Mouse (Mus musculus) heart, embryonic 11.5 days (tissue): ENCODE results near the gene Dpf2. TPM values are rescaled to one million over a fixed set of nuclear protein-coding genes. Genes with fewer than 3 reads are reported as not detected.

Experiments
- ATAC-seq: fragments of 200-750 bp; cut with Nextera tagmentation; replicated peaks from 2 replicates; pipeline ENCODE4 v1.8.0; 2017; ENCODE audit warnings: moderate library complexity; ENCODE audit not compliant: insufficient number of reproducible peaks, low FRiP score, low TSS enrichment
- H3K27ac ChIP-seq: fragments of 300-500 bp; sonication (generic); 2 replicates; pipeline ENCODE4 v1.5.1; 2014; ENCODE audit warnings: mild to moderate bottlenecking, low read depth, low read length
- H3K27me3 ChIP-seq: fragments of 300-500 bp; sonication (generic); 2 replicates; pipeline ENCODE4 v1.6.1; 2014; ENCODE audit warnings: mild to moderate bottlenecking, low read length, mixed read lengths; ENCODE audit not compliant: control insufficient read depth, insufficient read depth
- H3K36me3 ChIP-seq: fragments of 300-500 bp; sonication (generic); 2 replicates; pipeline ENCODE4 v1.6.1; 2014; ENCODE audit warnings: mild to moderate bottlenecking, low read length, moderate library complexity, mixed read lengths; ENCODE audit not compliant: control insufficient read depth, insufficient read depth
- H3K4me1 ChIP-seq: fragments of 300-500 bp; sonication (generic); 2 replicates; pipeline ENCODE4 v1.6.1; 2014; ENCODE audit warnings: low read length; ENCODE audit not compliant: control insufficient read depth, insufficient read depth
- H3K4me2 ChIP-seq: fragments of 300-500 bp; sonication (generic); 2 replicates; pipeline ENCODE4 v1.6.1; 2014; ENCODE audit warnings: mild to moderate bottlenecking, moderate library complexity
- H3K4me3 ChIP-seq: fragments of 300-500 bp; sonication (generic); 2 replicates; pipeline ENCODE4 v1.5.1; 2014; ENCODE audit warnings: low read depth, low read length
- H3K9ac ChIP-seq: fragments of 300-500 bp; sonication (generic); 2 replicates; pipeline ENCODE4 v1.6.1; 2014; ENCODE audit warnings: mild to moderate bottlenecking, low read depth, low read length, moderate library complexity
- H3K9me3 ChIP-seq: fragments of 300-500 bp; sonication (generic); replicated peaks from 2 replicates; pipeline ENCODE4 v1.6.1; 2016; ENCODE audit warnings: low read length; ENCODE audit not compliant: control insufficient read depth
- WGBS: fragments of 180-500 bp; shearing (Covaris S2); extraction: QIAGEN DNeasy Blood & Tissue Kit; methylation state at CpG from one replicate; pipeline ENCODE4 v1.1.7; 2014; ENCODE audit not compliant: insufficient replicate concordance; 5-methylcytosine and 5-hydroxymethylcytosine counted together
- polyA plus RNA-seq: library from polyadenylated mRNA; unstranded; fragments of >200 nt; fragmentation: Nextera tagmentation; extraction: Ambion mirVana; gene quantifications from 2 replicates; pipeline ENCODE4 v1.2.1, GENCODE M21; 2014

Dpf2 gene
- polyA plus RNA-seq, 1 experiment from 2014 or later: 105 TPM

- H3K4me3 ChIP-seq: peak overlapping the region; percentile 17
- no peaks in the 10 kb centered on the region for H3K27me3 ChIP-seq
- H3K9me3 ChIP-seq: no peaks in the 10 kb centered on the region
- peak overlapping the region; percentile 43 for H3K9ac ChIP-seq
- 38% methylated on average over 15 of the region's 15 CpGs for WGBS
- no peak for ATAC-seq
- H3K4me2 ChIP-seq: peak overlapping the region; percentile 45
- H3K27ac ChIP-seq: peak overlapping the region; percentile 30; the same call in 1 of the 2 replicates
- H3K4me1 ChIP-seq: peaks cover 18% of the 10 kb centered on the region
- H3K36me3 ChIP-seq: peaks cover 9% of the 10 kb centered on the region
Observed at GRCm38 (mm10) chr19:5922119-5922942, 9.5 kb upstream of the Dpf2 start.

- H3K4me1 ChIP-seq: peaks cover 18% of the 10 kb centered on the region
- H3K4me3 ChIP-seq: peak overlapping the region; percentile 17
- WGBS: 14% methylated on average over 9 of the region's 9 CpGs
- no peaks in the 10 kb centered on the region for H3K27me3 ChIP-seq
- ATAC-seq: no peak
- H3K27ac ChIP-seq: no peak overlapping the region
- no peaks in the 10 kb centered on the region for H3K9me3 ChIP-seq
- H3K9ac ChIP-seq: peak overlapping the region; percentile 1; the same call in 1 of the 2 replicates
- peak overlapping the region; percentile 45 for H3K4me2 ChIP-seq
- peaks cover 11% of the 10 kb centered on the region for H3K36me3 ChIP-seq
Observed at GRCm38 (mm10) chr19:5921715-5922114, 8.9 kb upstream of the Dpf2 start.

- peaks cover 18% of the 10 kb centered on the region for H3K4me1 ChIP-seq
- peak overlapping the region; percentile 99 for H3K9ac ChIP-seq
- peaks cover 3% of the 10 kb centered on the region; the same call in 1 of the 2 replicates for H3K36me3 ChIP-seq
- under 1% methylated on average over 59 of the region's 59 CpGs for WGBS
- peak overlapping the region; percentile 99 for H3K4me3 ChIP-seq
- H3K27me3 ChIP-seq: no peaks in the 10 kb centered on the region
- H3K27ac ChIP-seq: peak overlapping the region; percentile 89
- no peaks in the 10 kb centered on the region for H3K9me3 ChIP-seq
- H3K4me2 ChIP-seq: peak overlapping the region; percentile 64
- ATAC-seq: peak; percentile 91
Observed at GRCm38 (mm10) chr19:5912103-5913006, 455 bp downstream of the Dpf2 start.

- Histone ChIP-seq H3K9ac (peak overlapping the region; percentile 99), H3K27me3 (no peaks in the 10 kb centered on the region), H3K9me3 (no peaks in the 10 kb centered on the region), H3K27ac (peak overlapping the region; percentile 89), H3K4me1 (peaks cover 18% of the 10 kb centered on the region), H3K4me2 (peak overlapping the region; percentile 64), H3K36me3 (peaks cover 6% of the 10 kb centered on the region; the same call in 1 of the 2 replicates), H3K4me3 (peak overlapping the region; percentile 99)
- no peak for ATAC-seq
- 6% methylated on average over 14 of the region's 14 CpGs for WGBS
Observed at GRCm38 (mm10) chr19:5911430-5912102, 1.2 kb downstream of the Dpf2 start.

GRCm38 (mm10) chr19:5910221-5910620, 2.6 kb downstream of the Dpf2 start:
- 50% methylated on average over 6 of the region's 6 CpGs for WGBS
- no peaks in the 10 kb centered on the region for H3K27me3 ChIP-seq
- ATAC-seq: no peak
- peaks cover 14% of the 10 kb centered on the region; the same call in 1 of the 2 replicates for H3K36me3 ChIP-seq
- no peaks in the 10 kb centered on the region for H3K9me3 ChIP-seq
- peaks cover 18% of the 10 kb centered on the region for H3K4me1 ChIP-seq
- H3K4me3 ChIP-seq: no peak overlapping the region
- H3K27ac ChIP-seq: no peak overlapping the region
- peak overlapping the region; percentile 11; the same call in 1 of the 2 replicates for H3K9ac ChIP-seq
- peak overlapping the region; percentile 47 for H3K4me2 ChIP-seq

- Histone ChIP-seq H3K4me3 (no peak overlapping the region), H3K36me3 (peaks cover 31% of the 10 kb centered on the region)
- ATAC-seq: no peak
Observed at GRCm38 (mm10) chr19:5907275-5907674, 5.5 kb downstream of the Dpf2 start.

GRCm38 (mm10) chr19:5894002-5894678, 18.7 kb downstream of the Dpf2 start, which contains the start of gene Tigd3:
Gene Tigd3, minus strand, starts transcription at chr19:5894149.
- H3K9me3 ChIP-seq: no peaks in the 10 kb centered on the region
- peak within 1 kb of the TSS; percentile 95 for H3K4me2 ChIP-seq
- peak; percentile 91 for ATAC-seq
- H3K9ac ChIP-seq: peak within 1 kb of the TSS; percentile 86
- H3K4me3 ChIP-seq: peak within 1 kb of the TSS; percentile 74
- H3K27ac ChIP-seq: peak within 1 kb of the TSS; percentile 50; the same call in 1 of the 2 replicates
- no peaks in the 10 kb centered on the region for H3K27me3 ChIP-seq
- H3K4me1 ChIP-seq: peaks cover 14% of the 10 kb centered on the region
- 3% methylated on average over 36 of the region's 36 CpGs for WGBS
- H3K36me3 ChIP-seq: peaks cover 8% of the 10 kb centered on the region; the same call in 1 of the 2 replicates

More at GRCm38 (mm10) chr19:5907275-5907674, 5.5 kb downstream of the Dpf2 start:
- Histone ChIP-seq H3K9me3 (no peaks in the 10 kb centered on the region), H3K4me2 (no peak overlapping the region), H3K9ac (no peak overlapping the region), H3K27me3 (no peaks in the 10 kb centered on the region), H3K4me1 (peaks cover 18% of the 10 kb centered on the region), H3K27ac (no peak overlapping the region)
- 89% methylated on average over 3 of the region's 3 CpGs for WGBS
